Mouse (Mus musculus) hindbrain, embryonic 13.5 days (tissue): ENCODE results near the gene Slc41a1. TPM values are rescaled to one million over a fixed set of nuclear protein-coding genes. Genes with fewer than 3 reads are reported as not detected.

ENCODE experiments used
- polyA plus RNA-seq: library from polyadenylated mRNA; unstranded; fragments of >200 nt; fragmentation: Nextera tagmentation; extraction: Ambion mirVana; gene quantifications from 2 replicates; pipeline ENCODE4 v1.2.1, GENCODE M21; 2015

Gene Slc41a1
- polyA plus RNA-seq, 1 experiment from 2014 or later: 13.6 TPM

Other genes starting within 250 kb of the Slc41a1 start
- not detected in 2 replicates for gene Avpr1b, start 228.3 kb upstream of the Slc41a1 start, polyA plus RNA-seq
- 0.10 TPM in 1 of 2 replicates, not detected in the other for gene Ctse, start 189.2 kb upstream of the Slc41a1 start, polyA plus RNA-seq
- 0.79 and 1.2 TPM in 2 replicates for gene Rab7b, start 138.8 kb upstream of the Slc41a1 start, polyA plus RNA-seq
- 0.05 TPM in 1 of 2 replicates, not detected in the other for gene Slc26a9, start 83.5 kb upstream of the Slc41a1 start, polyA plus RNA-seq
- gene Pm20d1, start 30.1 kb upstream of the Slc41a1 start, polyA plus RNA-seq: 0.27 and 0.30 TPM in 2 replicates
- gene Rab29, start 39.7 kb downstream of the Slc41a1 start, polyA plus RNA-seq: 8.0 TPM in 2 replicates
- 58.4 and 61.6 TPM in 2 replicates for gene Nucks1, start 83.0 kb downstream of the Slc41a1 start, polyA plus RNA-seq
- gene Slc45a3, start 135.5 kb downstream of the Slc41a1 start, polyA plus RNA-seq: 1.8 and 4.3 TPM in 2 replicates
- gene Elk4, start 180.1 kb downstream of the Slc41a1 start, polyA plus RNA-seq: 10.6 and 11.0 TPM in 2 replicates
- 6.8 and 7.2 TPM in 2 replicates for gene Mfsd4a, start 240.6 kb downstream of the Slc41a1 start, polyA plus RNA-seq